In the genomic region with DNA sequence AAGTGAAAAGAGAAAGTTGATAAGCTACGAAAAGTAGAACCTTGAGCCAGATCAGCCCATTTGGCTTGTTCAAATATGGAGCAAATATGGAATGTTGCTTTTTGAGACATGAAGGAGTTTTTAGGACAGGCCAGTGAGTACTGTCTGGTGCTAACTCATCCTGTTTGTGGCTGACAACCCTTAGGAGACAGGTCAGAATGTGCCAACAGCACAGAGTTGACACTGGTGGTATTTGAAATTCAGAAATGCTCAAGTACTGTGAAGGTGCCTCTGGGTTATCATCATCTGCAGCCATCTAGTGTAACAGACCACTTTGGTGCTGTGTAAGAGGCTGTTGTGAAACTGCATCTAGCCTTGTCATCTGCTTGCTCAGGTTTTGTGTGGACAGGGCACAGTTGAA, we compare ENCODE assay signal across 8 mouse cellular contexts. TPM values are rescaled to one million over a fixed set of nuclear protein-coding genes. Genes with fewer than 3 reads are reported as not detected.
DNase-seq lines count a peak whose midpoint lies in the region; ATAC-seq lines count a peak whose summit lies in the region.

No protein-coding gene starts in this region.

- peaks cover 2 to 10% of the 10 kb centered on the region in 2 experiments; a peak in 3 of 4 replicates for H3K4me1 ChIP-seq in heart, embryonic 14.5 days (ENCODE audit: control insufficient read depth in 2 of 2, insufficient read depth in 2 of 2, low read length in 2 of 2)
- peaks cover 2% of the 10 kb centered on the region; the same call in 1 of the 2 replicates for H3K4me1 ChIP-seq in embryonic facial prominence, embryonic 11.5 days (ENCODE audit: control insufficient read depth, insufficient read depth, low read length)
- H3K4me1 ChIP-seq in midbrain, embryonic 16.5 days (ENCODE audit: control insufficient read depth, insufficient read depth, low read length), result peaks cover 31% of the 10 kb centered on the region

- peak overlapping the region; percentile 66 for H3K4me2 ChIP-seq in heart, embryonic 14.5 days (ENCODE audit: low read length)
- 0 out of 2 replicates have a peak overlapping the region, but pooled peaks have one; percentile 7 for H3K4me2 ChIP-seq in embryonic facial prominence, embryonic 11.5 days (ENCODE audit: low read depth, low read length)
- H3K4me2 ChIP-seq in midbrain, embryonic 16.5 days (ENCODE audit: low read length), result peak overlapping the region; percentile 78

- H3K27ac ChIP-seq in heart, embryonic 14.5 days (replicated peaks in 1 of 2; ENCODE audit: control insufficient read depth in 1 of 2, insufficient read depth in 1 of 2, low read depth in 2 of 2, low read length in 2 of 2), result no peak overlapping the region
- no peak overlapping the region for H3K27ac ChIP-seq in embryonic facial prominence, embryonic 11.5 days (replicated peaks; ENCODE audit: low read depth, low read length)
- H3K27ac ChIP-seq in midbrain, embryonic 16.5 days (ENCODE audit: low read length), result no peak overlapping the region

- H3K4me3 ChIP-seq in heart, embryonic 14.5 days (ENCODE audit: control insufficient read depth in 1 of 2, insufficient read depth in 1 of 2, low read depth in 1 of 2, low read length in 2 of 2), result peak overlapping the region in 1 of 2 experiments; percentile 81; a peak in 2 of 4 replicates
- H3K4me3 ChIP-seq in embryonic facial prominence, embryonic 11.5 days (ENCODE audit: low read depth, low read length), result no peak overlapping the region
- peak overlapping the region; percentile 89 for H3K4me3 ChIP-seq in midbrain, embryonic 16.5 days (ENCODE audit: low read depth, low read length)

- no peaks in the 10 kb centered on the region for H3K36me3 ChIP-seq in heart, embryonic 14.5 days (ENCODE audit: control insufficient read depth, insufficient read depth, low read length)
- no peaks in the 10 kb centered on the region for H3K36me3 ChIP-seq in embryonic facial prominence, embryonic 11.5 days (replicated peaks; ENCODE audit: control insufficient read depth, insufficient read depth, low read depth, low read length)
- no peaks in the 10 kb centered on the region for H3K36me3 ChIP-seq in midbrain, embryonic 16.5 days (ENCODE audit: control insufficient read depth, insufficient read depth, low read length)

- intact Hi-C loops in left cerebral cortex, postnatal 14 days (cut with DNase I), result loop anchor here (5.0 to 10.0 kb wide), 2 partner anchors 117 to 254 kb away; no protein-coding TSS in a partner anchor

- DNase-seq in heart, adult 9 months (ENCODE audit: low spot score in 2 of 2), result no peak
- DNase-seq in embryonic facial prominence, embryonic 11.5 days (ENCODE audit: low spot score), result no peak
- DNase-seq in induced T-regulatory cell, adult 2 months (ENCODE audit: low read depth), result peak; percentile 52
- no peak for DNase-seq in ovary, postnatal 36 days (ENCODE audit: low spot score)
- no peak for DNase-seq in left cerebral cortex, postnatal 14 days (ENCODE audit: low spot score in 2 of 2)
- no peak for DNase-seq in cerebellum, adult 18-20 months

- H3K9me3 ChIP-seq in heart, embryonic 14.5 days (ENCODE audit: control insufficient read depth, low read length), result no peaks in the 10 kb centered on the region
- no peaks in the 10 kb centered on the region for H3K9me3 ChIP-seq in embryonic facial prominence, embryonic 11.5 days (replicated peaks; ENCODE audit: control insufficient read depth, low read length)
- no peaks in the 10 kb centered on the region for H3K9me3 ChIP-seq in midbrain, embryonic 16.5 days (replicated peaks; ENCODE audit: control insufficient read depth, low read length, poor library complexity, severe bottlenecking)

- WGBS in heart, embryonic 14.5 days, result 86% methylated on average over 1 of the region's 1 CpGs
- 83% methylated on average over 1 of the region's 1 CpGs for WGBS in embryonic facial prominence, embryonic 11.5 days
- WGBS in midbrain, embryonic 16.5 days, result 83% methylated on average over 1 of the region's 1 CpGs

- H3K27me3 ChIP-seq in heart, embryonic 14.5 days (ENCODE audit: control insufficient read depth, insufficient read depth, low read length), result no peaks in the 10 kb centered on the region
- no peaks in the 10 kb centered on the region for H3K27me3 ChIP-seq in embryonic facial prominence, embryonic 11.5 days (ENCODE audit: control insufficient read depth, insufficient read depth, low read length)
- no peaks in the 10 kb centered on the region for H3K27me3 ChIP-seq in midbrain, embryonic 16.5 days (ENCODE audit: control insufficient read depth, insufficient read depth, low read depth, low read length)

- no peak for ATAC-seq in heart, embryonic 14.5 days (ENCODE audit: insufficient number of reproducible peaks, insufficient read depth, low FRiP score, low read depth)
- no peak for ATAC-seq in embryonic facial prominence, embryonic 11.5 days (replicated peaks; ENCODE audit: insufficient number of reproducible peaks, low FRiP score, low TSS enrichment, low read depth)
- ATAC-seq in midbrain, embryonic 16.5 days, result no peak

- no peak overlapping the region for H3K9ac ChIP-seq in heart, embryonic 14.5 days (ENCODE audit: low read length)
- no peak overlapping the region for H3K9ac ChIP-seq in embryonic facial prominence, embryonic 11.5 days (replicated peaks; ENCODE audit: low read length)
- H3K9ac ChIP-seq in midbrain, embryonic 16.5 days (ENCODE audit: low read depth, low read length), result 0 out of 2 replicates have a peak overlapping the region, but pooled peaks have one; percentile 11

RNA-seq across cellular contexts. Expression of gene Plcl2, which starts 1.5 kb away (rescaled TPM):
- 5.5 and 6.8 TPM in 2 replicates for polyA plus RNA-seq in heart, embryonic 14.5 days (2014; fragmentation: Nextera tagmentation; extraction: Ambion mirVana)
- polyA plus RNA-seq in embryonic facial prominence, embryonic 11.5 days (2014; fragmentation: Nextera tagmentation; extraction: Ambion mirVana), result 7.3 and 7.8 TPM in 2 replicates
- polyA plus RNA-seq in midbrain, embryonic 16.5 days (2015; fragmentation: Nextera tagmentation; extraction: Ambion mirVana), result 9.2 and 9.7 TPM in 2 replicates
- total RNA-seq in left cerebral cortex, postnatal 14 days (2021), result 10 to 100 TPM; 75.0 to 76.0 TPM

Comparison
In these comparisons a context has a peak if more than half of its experiments do, and no peak if none do; other contexts are left out.
1. H3K4me2 ChIP-seq: peak in every context shown above with its lines; median percentile 78 in midbrain, embryonic 16.5 days; 66 in heart, embryonic 14.5 days; 7 in embryonic facial prominence, embryonic 11.5 days.